Mouse (Mus musculus): Measurements from ENCODE around the gene Thap4. TPM values are rescaled to one million over a fixed set of nuclear protein-coding genes. Genes with fewer than 3 reads are reported as not detected.

The Thap4 gene
- polyA plus RNA-seq, 1 experiment from 2014 or later: 51.7 TPM

DNA sequence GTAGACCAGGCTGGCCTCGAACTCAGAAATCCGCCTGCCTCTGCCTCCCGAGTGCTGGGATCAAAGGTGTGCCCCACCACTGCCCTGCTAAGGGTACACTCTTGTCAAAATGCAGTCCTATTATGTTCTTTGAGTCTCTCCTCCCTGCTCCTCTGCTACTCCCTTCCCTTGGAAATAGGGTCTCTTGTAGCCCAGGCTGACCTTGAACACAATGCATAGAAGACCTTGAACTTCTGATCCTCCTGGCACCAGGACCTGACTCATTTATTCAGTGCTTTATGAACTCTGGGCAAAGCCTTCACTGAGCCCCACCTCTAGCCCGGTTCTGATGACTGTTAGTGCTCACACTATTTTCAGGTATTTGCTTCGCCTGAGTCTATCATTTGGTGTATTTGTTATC is 17.0 kb downstream of the Thap4 start:
- H3K9me3 ChIP-seq: no peaks in the 10 kb centered on the region
- no peak for DNase-seq (ENCODE audit: low spot score)
- H3K4me3 ChIP-seq: no peak overlapping the region
- WGBS: 96% methylated on average over 5 of the region's 5 CpGs
- no peaks in the 10 kb centered on the region for H3K4me1 ChIP-seq
- peaks cover 16% of the 10 kb centered on the region for H3K36me3 ChIP-seq (replicated peaks)
- H3K27ac ChIP-seq (replicated peaks): no peak overlapping the region
- no peaks in the 10 kb centered on the region for H3K27me3 ChIP-seq (replicated peaks; ENCODE audit: low read depth, poor library complexity, severe bottlenecking)

DNA sequence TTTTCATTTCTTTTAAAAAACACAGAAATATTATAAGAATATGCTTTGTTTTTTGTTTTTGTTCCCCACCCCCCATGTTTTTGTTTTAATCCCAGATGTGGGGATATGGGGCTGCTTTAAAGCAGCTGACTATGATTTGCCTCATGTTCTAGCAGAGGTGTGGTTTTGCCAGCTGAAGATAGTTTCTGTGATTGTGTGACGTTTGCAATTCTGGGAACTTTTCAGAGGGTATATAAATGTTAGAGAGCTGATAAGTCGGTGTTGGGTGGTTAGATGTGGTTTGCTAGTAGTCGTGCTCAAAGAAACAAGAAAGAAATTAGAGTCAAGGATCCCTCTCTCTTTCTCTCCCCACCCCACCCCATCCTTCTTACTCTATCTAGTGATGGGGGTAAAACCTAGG is 18.8 kb downstream of the Thap4 start:
- Histone ChIP-seq H3K27me3 (replicated peaks; ENCODE audit: low read depth, poor library complexity, severe bottlenecking) (no peaks in the 10 kb centered on the region), H3K27ac (replicated peaks) (no peak overlapping the region), H3K4me1 (peaks cover 9% of the 10 kb centered on the region), H3K9me3 (no peaks in the 10 kb centered on the region), H3K4me3 (no peak overlapping the region), H3K36me3 (replicated peaks) (peaks cover 10% of the 10 kb centered on the region; the same call in 1 of the 2 replicates)
- no peak for DNase-seq (ENCODE audit: low spot score)
- 89% methylated on average over 3 of the region's 3 CpGs for WGBS

DNA sequence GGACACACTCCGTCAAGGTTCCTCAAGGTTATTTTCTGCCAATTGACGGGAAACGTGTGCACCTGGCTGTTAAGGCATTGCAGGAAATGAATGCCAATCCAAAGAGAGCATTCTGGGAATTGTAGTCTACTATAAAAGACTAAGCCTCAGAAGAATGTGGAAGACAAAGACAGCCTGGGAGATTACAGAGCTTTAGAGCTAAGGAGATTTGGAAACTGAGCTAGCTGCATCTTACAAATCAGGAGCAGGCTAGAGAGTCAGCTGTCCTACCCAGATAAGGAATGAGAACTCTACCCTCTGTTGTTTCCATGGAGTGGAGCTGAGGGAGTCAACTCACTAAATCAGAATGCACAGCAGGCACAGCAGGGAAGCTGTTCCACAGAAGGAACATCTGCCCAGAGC is 22.8 kb downstream of the Thap4 start:
- no peak for DNase-seq (ENCODE audit: low spot score)
- WGBS: 23% methylated on average over 3 of the region's 3 CpGs
- Histone ChIP-seq H3K9me3 (no peaks in the 10 kb centered on the region), H3K27ac (replicated peaks) (no peak overlapping the region), H3K4me3 (no peak overlapping the region), H3K4me1 (peaks cover 9% of the 10 kb centered on the region), H3K27me3 (replicated peaks; ENCODE audit: low read depth, poor library complexity, severe bottlenecking) (no peaks in the 10 kb centered on the region), H3K36me3 (replicated peaks) (peaks cover 7% of the 10 kb centered on the region; the same call in 1 of the 2 replicates)

- peaks cover 7% of the 10 kb centered on the region; the same call in 1 of the 2 replicates for H3K36me3 ChIP-seq (replicated peaks)
- no peak overlapping the region for H3K27ac ChIP-seq (replicated peaks)
- H3K27me3 ChIP-seq (replicated peaks; ENCODE audit: low read depth, poor library complexity, severe bottlenecking): no peaks in the 10 kb centered on the region
- no peaks in the 10 kb centered on the region for H3K9me3 ChIP-seq
- H3K4me3 ChIP-seq: no peak overlapping the region
- peaks cover 9% of the 10 kb centered on the region for H3K4me1 ChIP-seq
- no peak for DNase-seq (ENCODE audit: low spot score)
- WGBS: 86% methylated on average over 5 of the region's 5 CpGs
These were observed 23.6 kb downstream of the Thap4 start for GRCm38 (mm10) chr1:93731103-93731502.

DNA sequence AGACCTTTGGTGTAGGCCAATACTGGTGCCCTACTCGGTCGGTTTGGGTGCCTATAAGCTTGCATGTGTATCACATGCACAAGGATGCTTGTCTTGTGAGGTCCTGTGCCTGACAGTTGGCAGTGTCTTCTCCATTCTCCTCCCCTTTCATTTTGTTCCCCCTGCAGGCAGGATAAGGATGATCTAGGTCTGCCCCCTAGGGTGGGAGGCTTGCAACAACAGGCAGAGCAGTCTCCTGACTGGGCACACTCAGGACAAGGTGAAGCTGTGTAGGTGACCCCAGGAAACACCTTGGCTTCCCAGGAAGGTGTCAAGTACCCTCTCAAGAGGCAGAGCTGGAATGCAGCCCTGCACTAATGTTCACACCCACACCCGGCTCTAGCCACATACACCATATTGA is 27.7 kb downstream of the Thap4 start:
- Histone ChIP-seq H3K9me3 (no peaks in the 10 kb centered on the region), H3K27me3 (replicated peaks; ENCODE audit: low read depth, poor library complexity, severe bottlenecking) (no peaks in the 10 kb centered on the region), H3K27ac (replicated peaks) (no peak overlapping the region), H3K4me3 (no peak overlapping the region), H3K4me1 (peaks cover 3% of the 10 kb centered on the region), H3K36me3 (replicated peaks) (peaks cover 26% of the 10 kb centered on the region)
- WGBS: 69% methylated on average over 3 of the region's 3 CpGs
- peak; percentile 58 for DNase-seq (ENCODE audit: low spot score)

GRCm38 (mm10) chr1:93726116-93726515 is 28.5 kb downstream of the Thap4 start:
- Histone ChIP-seq H3K4me3 (no peak overlapping the region), H3K27ac (replicated peaks) (no peak overlapping the region), H3K36me3 (replicated peaks) (peaks cover 26% of the 10 kb centered on the region), H3K27me3 (replicated peaks; ENCODE audit: low read depth, poor library complexity, severe bottlenecking) (no peaks in the 10 kb centered on the region), H3K4me1 (no peaks in the 10 kb centered on the region; the same call in 1 of the 2 replicates), H3K9me3 (no peaks in the 10 kb centered on the region)
- WGBS: 88% methylated on average over 3 of the region's 3 CpGs
- no peak for DNase-seq (ENCODE audit: low spot score)

GRCm38 (mm10) chr1:93725665-93726064 is 29.0 kb downstream of the Thap4 start:
- WGBS: 86% methylated on average over 5 of the region's 5 CpGs
- H3K27me3 ChIP-seq (replicated peaks; ENCODE audit: low read depth, poor library complexity, severe bottlenecking): no peaks in the 10 kb centered on the region
- no peak overlapping the region for H3K4me3 ChIP-seq
- no peaks in the 10 kb centered on the region; the same call in 1 of the 2 replicates for H3K4me1 ChIP-seq
- peaks cover 26% of the 10 kb centered on the region for H3K36me3 ChIP-seq (replicated peaks)
- no peak overlapping the region for H3K27ac ChIP-seq (replicated peaks)
- H3K9me3 ChIP-seq: no peaks in the 10 kb centered on the region
- DNase-seq (ENCODE audit: low spot score): no peak

- Histone ChIP-seq H3K4me3 (no peak overlapping the region), H3K27ac (replicated peaks) (no peak overlapping the region), H3K36me3 (replicated peaks) (peaks cover 30% of the 10 kb centered on the region), H3K4me1 (no peaks in the 10 kb centered on the region; the same call in 1 of the 2 replicates), H3K9me3 (no peaks in the 10 kb centered on the region), H3K27me3 (replicated peaks; ENCODE audit: low read depth, poor library complexity, severe bottlenecking) (no peaks in the 10 kb centered on the region)
- 89% methylated on average over 3 of the region's 3 CpGs for WGBS
- no peak for DNase-seq (ENCODE audit: low spot score)
These were observed 30.0 kb downstream of the Thap4 start for GRCm38 (mm10) chr1:93724623-93725022.

DNA sequence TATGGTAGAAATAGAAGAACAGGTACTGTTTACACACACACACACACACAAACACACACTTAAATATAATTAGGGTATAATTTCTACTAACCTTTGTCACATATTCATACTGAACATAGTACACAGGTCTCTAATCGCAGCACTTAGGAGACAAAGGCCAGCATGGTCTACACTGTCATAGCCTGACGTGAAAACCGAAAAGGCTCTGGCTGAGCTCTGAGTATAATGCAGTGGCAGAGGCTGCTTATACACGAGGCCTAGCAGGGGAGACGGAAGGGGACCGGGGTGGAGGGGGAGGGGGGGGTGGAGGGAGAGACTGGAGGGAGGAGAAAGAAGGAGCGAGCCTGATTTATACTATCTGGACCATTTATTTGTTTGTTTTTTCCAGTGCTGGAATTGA is 33.1 kb downstream of the Thap4 start:
- Histone ChIP-seq H3K36me3 (replicated peaks) (peaks cover 42% of the 10 kb centered on the region), H3K27me3 (replicated peaks; ENCODE audit: low read depth, poor library complexity, severe bottlenecking) (no peaks in the 10 kb centered on the region), H3K27ac (replicated peaks) (no peak overlapping the region), H3K4me1 (no peaks in the 10 kb centered on the region), H3K9me3 (no peaks in the 10 kb centered on the region), H3K4me3 (no peak overlapping the region)
- no peak for DNase-seq (ENCODE audit: low spot score)
- 78% methylated on average over 7 of the region's 7 CpGs for WGBS

DNA sequence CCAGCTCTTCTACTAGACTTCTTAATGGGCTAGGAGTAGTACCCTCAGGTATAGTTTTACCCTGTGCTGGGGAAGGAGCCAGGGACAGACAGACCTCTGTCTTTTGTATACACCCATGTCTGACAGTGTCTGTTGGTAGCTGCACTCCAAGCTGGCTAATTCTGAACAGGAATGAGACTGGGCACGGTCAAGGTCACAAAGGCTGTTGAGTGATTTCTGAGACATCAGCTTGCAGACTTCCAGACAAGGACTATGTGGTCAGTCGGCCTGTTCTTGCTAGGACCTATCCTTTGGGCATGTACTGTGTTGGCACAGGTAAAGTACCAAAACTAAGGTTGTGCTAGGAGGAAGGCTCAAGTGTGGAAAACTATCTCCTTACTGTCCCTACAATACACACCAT is 38.5 kb downstream of the Thap4 start:
- H3K27me3 ChIP-seq (replicated peaks; ENCODE audit: low read depth, poor library complexity, severe bottlenecking): no peaks in the 10 kb centered on the region
- H3K4me1 ChIP-seq: no peaks in the 10 kb centered on the region
- DNase-seq (ENCODE audit: low spot score): no peak
- H3K36me3 ChIP-seq (replicated peaks): peaks cover 55% of the 10 kb centered on the region
- WGBS: 83% methylated on average over 2 of the region's 2 CpGs
- H3K27ac ChIP-seq (replicated peaks): no peak overlapping the region
- H3K9me3 ChIP-seq: no peaks in the 10 kb centered on the region
- no peak overlapping the region for H3K4me3 ChIP-seq

DNA sequence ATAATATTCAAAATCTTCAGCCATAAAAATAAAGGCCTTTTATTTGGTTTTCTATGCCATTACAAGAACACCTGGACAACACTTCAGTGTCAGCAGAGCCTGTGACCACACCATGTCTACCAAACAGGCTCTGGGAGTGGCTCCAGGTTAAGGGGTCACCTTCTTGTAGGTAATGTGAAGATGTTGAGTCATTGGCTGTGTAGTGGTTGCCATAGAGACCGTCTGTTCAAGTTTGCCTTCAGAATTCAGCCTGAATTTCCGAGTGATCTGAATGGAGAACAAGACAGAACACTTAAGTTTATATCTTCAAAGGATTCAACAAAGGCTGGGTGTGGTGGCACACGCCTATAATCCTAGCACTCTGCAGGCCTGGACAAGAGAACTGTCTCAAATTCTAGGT is 49.3 kb downstream of the Thap4 start:
- Histone ChIP-seq H3K4me1 (0 out of 2 replicates have a peak, but pooled peaks cover 4% of the 10 kb centered on the region), H3K4me3 (no peak overlapping the region), H3K27me3 (replicated peaks; ENCODE audit: low read depth, poor library complexity, severe bottlenecking) (no peaks in the 10 kb centered on the region), H3K36me3 (replicated peaks) (peaks cover 38% of the 10 kb centered on the region), H3K27ac (replicated peaks) (no peak overlapping the region), H3K9me3 (no peaks in the 10 kb centered on the region)
- WGBS: 81% methylated on average over 3 of the region's 3 CpGs
- DNase-seq (ENCODE audit: low spot score): no peak

DNA sequence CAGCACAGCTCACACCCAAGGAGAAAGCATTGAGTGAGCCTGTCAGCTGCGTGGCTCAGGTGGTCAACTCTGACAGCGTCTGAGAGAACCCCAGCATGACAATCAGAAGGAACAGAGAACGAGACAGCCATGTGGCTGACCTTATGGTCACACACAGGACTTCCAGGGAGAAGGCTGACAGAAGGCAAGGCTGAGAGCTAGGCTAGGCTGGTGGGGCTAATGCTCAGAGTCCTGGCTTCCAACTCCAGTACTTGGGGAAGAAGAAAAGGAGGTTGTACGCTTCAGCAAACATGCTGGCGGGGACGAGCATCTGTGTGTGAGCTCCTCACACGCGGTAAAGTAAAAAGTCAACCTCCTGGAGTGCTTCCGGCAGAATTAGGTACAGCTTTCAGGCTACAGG is 50.3 kb downstream of the Thap4 start:
- DNase-seq (ENCODE audit: low spot score): no peak
- no peaks in the 10 kb centered on the region for H3K27me3 ChIP-seq (replicated peaks; ENCODE audit: low read depth, poor library complexity, severe bottlenecking)
- 91% methylated on average over 9 of the region's 9 CpGs for WGBS
- H3K4me1 ChIP-seq: 0 out of 2 replicates have a peak, but pooled peaks cover 4% of the 10 kb centered on the region
- peaks cover 38% of the 10 kb centered on the region for H3K36me3 ChIP-seq (replicated peaks)
- H3K27ac ChIP-seq (replicated peaks): no peak overlapping the region
- no peak overlapping the region for H3K4me3 ChIP-seq
- H3K9me3 ChIP-seq: no peaks in the 10 kb centered on the region

GRCm38 (mm10) chr1:93703472-93704048 is 51.1 kb downstream of the Thap4 start:
- WGBS: 94% methylated on average over 10 of the region's 10 CpGs
- no peaks in the 10 kb centered on the region for H3K27me3 ChIP-seq (replicated peaks; ENCODE audit: low read depth, poor library complexity, severe bottlenecking)
- H3K9me3 ChIP-seq: no peaks in the 10 kb centered on the region
- H3K27ac ChIP-seq (replicated peaks): no peak overlapping the region
- no peak overlapping the region for H3K4me3 ChIP-seq
- DNase-seq (ENCODE audit: low spot score): no peak
- H3K4me1 ChIP-seq: 0 out of 2 replicates have a peak, but pooled peaks cover 4% of the 10 kb centered on the region
- H3K36me3 ChIP-seq (replicated peaks): peaks cover 37% of the 10 kb centered on the region

Measured in embryonic facial prominence, embryonic 10.5 days (tissue).